Mouse (Mus musculus): ENCODE results near the gene Mertk.

- TF ChIP-seq EP300 (IDR thresholded peaks at IDR 0.05; ENCODE audit: low read depth), result no peak
- TF ChIP-seq CTCF (IDR thresholded peaks at IDR 0.05; ENCODE audit: low read depth), result no peak
Measured at GRCm38 (mm10) chr2:128726626-128727025, 27.9 kb downstream of the Mertk start.

All from liver, embryonic 14.5 days (tissue).